ENCODE assay signal across 7 mouse cellular contexts in genomic region chr10:118867304-118867895, GRCm38 (mm10). TPM values are rescaled to one million over a fixed set of nuclear protein-coding genes. Genes with fewer than 3 reads are reported as not detected.
DNase-seq lines count a peak whose midpoint lies in the region; ATAC-seq and TF ChIP-seq lines count a peak whose summit lies in the region.

No protein-coding gene starts in this region.

- TF ChIP-seq CTCF in lung, postnatal 0 days (IDR thresholded peaks at IDR 0.05) = peak; percentile 17; the same call in 1 of the 2 replicates

- H3K4me2 ChIP-seq in lung, postnatal 0 days (replicated peaks; ENCODE audit: low read depth, low read length) = peak overlapping the region; percentile 78
- H3K4me2 ChIP-seq in heart, embryonic 16.5 days (ENCODE audit: low read depth, low read length) = peak overlapping the region; percentile 64
- H3K4me2 ChIP-seq in neural tube, embryonic 15.5 days = peak overlapping the region; percentile 97

- 11% methylated on average over 16 of the region's 16 CpGs for WGBS in lung, postnatal 0 days
- 11% methylated on average over 16 of the region's 16 CpGs for WGBS in heart, embryonic 16.5 days
- WGBS in neural tube, embryonic 15.5 days = 8% methylated on average over 16 of the region's 16 CpGs

- no peaks in the 10 kb centered on the region for H3K9me3 ChIP-seq in lung, postnatal 0 days (ENCODE audit: low read length)
- H3K9me3 ChIP-seq in heart, embryonic 16.5 days (replicated peaks; ENCODE audit: control insufficient read depth, low read length) = no peaks in the 10 kb centered on the region
- no peaks in the 10 kb centered on the region for H3K9me3 ChIP-seq in neural tube, embryonic 15.5 days (replicated peaks)

- TF ChIP-seq EP300 in lung, postnatal 0 days (IDR thresholded peaks at IDR 0.05) = no peak

- no peaks in the 10 kb centered on the region; the same call in 1 of the 2 replicates for H3K36me3 ChIP-seq in lung, postnatal 0 days (ENCODE audit: insufficient read depth, low read length)
- peaks cover 18% of the 10 kb centered on the region for H3K36me3 ChIP-seq in heart, embryonic 16.5 days (ENCODE audit: control insufficient read depth, insufficient read depth)
- H3K36me3 ChIP-seq in neural tube, embryonic 15.5 days = peaks cover 9% of the 10 kb centered on the region; the same call in 1 of the 2 replicates

- peak overlapping the region; percentile 97 for H3K27ac ChIP-seq in lung, postnatal 0 days (ENCODE audit: low read length)
- H3K27ac ChIP-seq in heart, embryonic 16.5 days (ENCODE audit: low read length) = peak overlapping the region; percentile 99
- H3K27ac ChIP-seq in neural tube, embryonic 15.5 days (replicated peaks) = peak overlapping the region; percentile 98

- DNase-seq in lung, postnatal 0 days (ENCODE audit: low spot score) = no peak
- DNase-seq in lung, postnatal 14 days = no peak
- DNase-seq in cerebellum, postnatal 14 days = peak; percentile 20 to 22
- DNase-seq in kidney, postnatal 4 days = peak; percentile 27 to 38
- DNase-seq in left cerebral cortex, postnatal 10 days (ENCODE audit: extremely low spot score in 1 of 2, low spot score in 2 of 2) = no peak

- peak overlapping the region; percentile 98 for H3K4me3 ChIP-seq in lung, postnatal 0 days (ENCODE audit: low read depth, low read length)
- peak overlapping the region; percentile 98 for H3K4me3 ChIP-seq in heart, embryonic 16.5 days (ENCODE audit: low read length)
- H3K4me3 ChIP-seq in neural tube, embryonic 15.5 days (replicated peaks) = peak overlapping the region; percentile 95

- ATAC-seq in lung, postnatal 0 days = no peak
- no peak for ATAC-seq in heart, embryonic 16.5 days (replicated peaks; ENCODE audit: extremely low read depth, insufficient read depth, low FRiP score)
- ATAC-seq in neural tube, embryonic 15.5 days (ENCODE audit: low FRiP score) = no peak

- intact Hi-C loops in left cerebral cortex, postnatal 10 days (cut with DNase I) = loop anchor here (5.0 kb wide), 1 partner anchor 275 kb away; no protein-coding TSS in a partner anchor

- no peaks in the 10 kb centered on the region for H3K27me3 ChIP-seq in lung, postnatal 0 days (replicated peaks; ENCODE audit: insufficient read depth, low read length)
- no peaks in the 10 kb centered on the region for H3K27me3 ChIP-seq in heart, embryonic 16.5 days (ENCODE audit: control insufficient read depth, insufficient read depth, low read length)
- H3K27me3 ChIP-seq in neural tube, embryonic 15.5 days (replicated peaks) = no peaks in the 10 kb centered on the region

- peak overlapping the region; percentile 95 for H3K9ac ChIP-seq in lung, postnatal 0 days (replicated peaks; ENCODE audit: low read depth)
- peak overlapping the region; percentile 100 for H3K9ac ChIP-seq in heart, embryonic 16.5 days (ENCODE audit: low read length)
- H3K9ac ChIP-seq in neural tube, embryonic 15.5 days (replicated peaks) = peak overlapping the region; percentile 97

- peaks cover 19% of the 10 kb centered on the region; the same call in 1 of the 2 replicates for H3K4me1 ChIP-seq in lung, postnatal 0 days (ENCODE audit: insufficient read depth, low read depth, low read length)
- H3K4me1 ChIP-seq in heart, embryonic 16.5 days (ENCODE audit: control insufficient read depth, insufficient read depth, low read length) = peaks cover 42% of the 10 kb centered on the region
- H3K4me1 ChIP-seq in neural tube, embryonic 15.5 days = peaks cover 49% of the 10 kb centered on the region

RNA-seq across cellular contexts. Expression of gene Dyrk2, which starts 2.6 kb away (rescaled TPM):
- 7.0 and 9.4 TPM in 2 replicates for polyA plus RNA-seq in lung, postnatal 0 days (2015; fragmentation: Nextera tagmentation; extraction: Ambion mirVana)
- polyA plus RNA-seq in heart, embryonic 16.5 days (2015; fragmentation: Nextera tagmentation; extraction: Ambion mirVana) = 10.2 and 10.7 TPM in 2 replicates
- 11.3 TPM in 2 replicates for polyA plus RNA-seq in neural tube, embryonic 15.5 days (2015; fragmentation: Nextera tagmentation; extraction: Ambion mirVana)
- total RNA-seq in left cerebral cortex, postnatal 10 days (2021) = 100 to 1,000 TPM in 1 of 2 experiments, 10 to 100 TPM in 1; 77.7 to 102 TPM

Comparison
In these comparisons a context has a peak if more than half of its experiments do, and no peak if none do; other contexts are left out.
1. DNase-seq: peak in cerebellum, postnatal 14 days (2 of 2) and kidney, postnatal 4 days (2 of 2); none in lung, postnatal 0 days (single experiment), lung, postnatal 14 days (single experiment) and left cerebral cortex, postnatal 10 days (0 of 2).
2. Peak in every context shown above with its lines, with median percentiles within 50 percentile points of each other: H3K27ac ChIP-seq, H3K4me2 ChIP-seq, H3K4me3 ChIP-seq and H3K9ac ChIP-seq.